Mouse (Mus musculus) embryo, embryonic 10 days (tissue): ENCODE measurements at regions not wholly inside any gene's neighbourhood (a gene's known extent, or its start where the extent isn't known, plus 50 kb on each side); places are given as distances from the start of the nearest gene placed in this dataset.
"Not testable (repeated sequence)": the region's sequence is repeated elsewhere in the genome, so short reads cannot be mapped to it uniquely, and the experiment has no call there.

Experiments
- DNase-seq: peaks from one replicate; pipeline ENCODE4 v3.0.0-alpha.2; 2015; ENCODE audit warnings: low spot score

DNA sequence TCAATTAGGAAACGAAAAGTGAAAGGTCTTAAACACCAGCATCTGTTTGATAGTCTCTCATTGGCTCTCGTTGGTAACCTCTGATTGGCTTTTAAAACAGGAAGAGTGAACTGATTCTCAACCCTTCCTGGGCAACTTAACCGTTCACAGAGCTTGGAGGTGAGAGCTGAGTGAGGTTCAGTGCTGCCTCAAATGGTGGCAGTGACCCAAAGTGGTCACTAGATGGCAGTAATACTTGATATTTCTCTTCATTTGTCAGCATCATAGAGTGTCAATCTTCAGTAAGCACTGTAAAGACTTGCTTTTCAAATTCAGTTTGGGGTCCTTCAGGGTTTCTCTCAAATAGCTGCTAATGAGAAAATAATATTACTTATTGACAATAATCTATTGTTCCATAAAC, 321.8 kb upstream of the Gdi2 start:
- DNase-seq, result peak; percentile 34

DNA sequence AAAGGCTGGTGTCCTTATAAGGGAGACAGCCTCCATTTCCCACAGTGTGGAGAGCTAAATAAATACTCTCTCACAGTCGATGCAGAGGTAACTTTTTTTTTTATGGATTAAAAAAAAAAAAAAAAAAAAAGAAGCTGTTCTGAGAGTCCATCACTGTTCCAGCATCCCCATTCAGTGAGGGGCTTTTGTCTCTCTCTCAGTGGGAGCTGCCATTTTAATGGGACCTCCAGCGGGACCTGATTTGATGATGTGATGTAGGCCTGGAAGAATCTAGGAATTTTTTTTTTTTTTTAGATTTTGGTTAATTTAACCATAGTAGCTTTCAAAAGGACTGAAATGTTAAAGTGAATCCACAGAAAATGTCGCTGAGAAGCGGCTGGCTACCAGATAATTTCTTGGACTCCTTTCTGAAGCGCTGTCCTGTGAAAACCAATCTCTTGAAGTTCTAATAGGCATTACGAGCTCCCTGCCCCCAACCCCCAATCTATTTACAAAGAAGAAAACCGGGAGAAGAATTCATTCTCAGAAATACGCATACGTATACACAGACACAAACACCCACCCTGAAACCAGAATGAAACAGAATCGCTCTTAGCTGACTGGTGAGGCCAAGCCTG, 316.8 kb upstream of the Gdi2 start:
- not testable (repeated sequence) for DNase-seq

DNA sequence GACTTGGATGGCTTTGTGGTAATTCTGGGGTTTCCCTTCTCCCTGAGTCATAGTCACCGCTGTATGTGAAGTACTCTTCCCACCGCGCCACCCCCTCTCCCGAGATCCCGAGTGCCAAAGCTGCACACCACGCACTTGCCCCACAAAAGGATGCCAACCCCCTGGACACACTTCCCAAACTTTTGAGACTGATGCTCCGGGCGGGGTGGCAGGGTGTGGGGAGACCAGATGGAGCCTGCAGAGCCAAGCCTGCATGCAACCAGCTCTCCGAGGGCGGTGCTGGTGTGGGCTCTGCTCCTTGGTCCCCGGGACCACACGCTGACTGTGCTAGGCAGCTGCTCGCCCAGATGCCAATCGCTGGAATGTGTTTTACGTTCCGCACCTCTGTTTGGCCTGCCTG, 316.2 kb upstream of the Gdi2 start:
- no peak for DNase-seq

DNA sequence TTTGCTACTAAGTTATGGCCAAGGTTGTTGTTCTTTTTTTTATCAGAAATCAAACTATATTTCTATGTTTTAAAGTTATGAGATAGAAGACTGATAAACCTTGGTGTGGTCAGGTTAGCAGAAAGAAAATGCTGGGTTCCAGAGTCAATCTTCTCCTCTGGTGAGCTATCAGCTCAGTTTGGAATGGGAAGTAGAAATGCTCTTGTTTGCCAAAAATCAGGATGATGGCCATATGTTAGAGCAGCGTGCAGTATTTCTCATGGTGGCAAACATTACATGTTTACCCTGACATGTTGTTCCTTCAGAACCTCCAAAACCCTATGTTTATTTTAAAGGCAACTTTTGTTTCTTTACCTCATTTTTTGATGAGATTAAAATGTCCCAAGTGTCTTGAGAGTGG, 279.5 kb upstream of the Gdi2 start:
- no peak for DNase-seq

DNA sequence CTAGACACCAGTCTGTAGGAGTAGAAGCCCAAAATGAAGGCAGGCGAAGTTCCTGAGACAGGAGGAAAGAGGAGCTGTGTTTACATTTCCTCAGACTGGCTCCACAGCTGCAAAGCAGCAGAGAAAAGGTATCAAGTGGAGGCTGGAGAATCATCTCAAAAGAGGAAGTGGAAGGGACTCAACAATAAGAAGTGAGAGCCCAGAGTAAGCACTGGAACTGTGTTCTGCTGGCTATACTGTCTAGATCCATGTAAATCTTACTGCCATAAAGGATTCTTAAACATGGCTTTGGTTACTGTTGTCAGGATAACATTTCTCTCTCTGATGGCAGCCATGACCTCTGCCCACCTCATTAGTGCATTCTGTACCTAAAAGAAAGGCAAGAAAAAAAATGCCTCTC, 261.7 kb upstream of the Gdi2 start:
- DNase-seq, result not testable (repeated sequence)
